Mouse (Mus musculus) T-cell, adult 2 months (primary cell): Measurements from ENCODE around the gene Spata32.
A peak's percentile ranks its signal among the peaks of the same experiment; 100 is the strongest.
"Not testable (repeated sequence)": the region's sequence is repeated elsewhere in the genome, so short reads cannot be mapped to it uniquely, and the experiment has no call there.

Experiments used
- DNase-seq: peaks from one replicate; pipeline ENCODE4 v3.0.0; 2022; ENCODE audit warnings: low spot score

The Spata32 gene

GRCm38 (mm10) chr11:103246081-103246730 is 28.0 kb upstream of the Spata32 start:
- no peak for DNase-seq

GRCm38 (mm10) chr11:103244856-103245255 is 26.6 kb upstream of the Spata32 start:
- no peak for DNase-seq

- DNase-seq = no peak
These were observed 22.5 kb upstream of the Spata32 start for GRCm38 (mm10) chr11:103240740-103241139.

- peak; percentile 25 for DNase-seq
These were observed 19.5 kb upstream of the Spata32 start for GRCm38 (mm10) chr11:103237757-103238156.

GRCm38 (mm10) chr11:103236903-103237302 is 18.7 kb upstream of the Spata32 start:
- DNase-seq = no peak

GRCm38 (mm10) chr11:103236431-103236830 is 18.2 kb upstream of the Spata32 start:
- DNase-seq = no peak

GRCm38 (mm10) chr11:103235702-103236101 is 17.5 kb upstream of the Spata32 start:
- DNase-seq = no peak

- no peak for DNase-seq
These were observed 16.2 kb upstream of the Spata32 start for GRCm38 (mm10) chr11:103234447-103234846.

- DNase-seq = peak; percentile 72
These were observed 14.7 kb upstream of the Spata32 start for GRCm38 (mm10) chr11:103232966-103233365.

- no peak for DNase-seq
These were observed 13.1 kb upstream of the Spata32 start for GRCm38 (mm10) chr11:103231367-103231766.

GRCm38 (mm10) chr11:103230626-103231025 is 12.4 kb upstream of the Spata32 start:
- no peak for DNase-seq

- DNase-seq = no peak
These were observed 11.4 kb upstream of the Spata32 start for GRCm38 (mm10) chr11:103229608-103230007.

GRCm38 (mm10) chr11:103223951-103224456 is 5.8 kb upstream of the Spata32 start:
- no peak for DNase-seq

- no peak for DNase-seq
These were observed 5.2 kb upstream of the Spata32 start for GRCm38 (mm10) chr11:103223444-103223843.

- DNase-seq = not testable (repeated sequence)
These were observed 4.5 kb upstream of the Spata32 start for GRCm38 (mm10) chr11:103222718-103223117.

GRCm38 (mm10) chr11:103221437-103221836 is 3.2 kb upstream of the Spata32 start:
- DNase-seq = no peak

- no peak for DNase-seq
These were observed 1.8 kb upstream of the Spata32 start for GRCm38 (mm10) chr11:103219995-103220394.

- DNase-seq = no peak
These were observed 1.0 kb upstream of the Spata32 start for GRCm38 (mm10) chr11:103219259-103219658.

GRCm38 (mm10) chr11:103218517-103218901 is 277 bp upstream of the Spata32 start:
- DNase-seq = no peak

GRCm38 (mm10) chr11:103215355-103215754 is 2.9 kb downstream of the Spata32 start:
- no peak for DNase-seq

- DNase-seq = no peak
These were observed 4.5 kb downstream of the Spata32 start for GRCm38 (mm10) chr11:103213712-103214111.

- no peak for DNase-seq
These were observed 7.9 kb downstream of the Spata32 start for GRCm38 (mm10) chr11:103210291-103210690.

- no peak for DNase-seq
These were observed 9.8 kb downstream of the Spata32 start, which contains the start of gene 1700023F06Rik for GRCm38 (mm10) chr11:103208458-103208857. Gene 1700023F06Rik (minus strand): TSS chr11:103208558.

- no peak for DNase-seq
These were observed 12.0 kb downstream of the Spata32 start for GRCm38 (mm10) chr11:103206203-103206602.
